Mouse (Mus musculus): ENCODE data around the gene Rita1.

- no peak for TF ChIP-seq CTCF (IDR thresholded peaks at IDR 0.05; ENCODE audit: low read depth, low read length)
- no peak for TF ChIP-seq POLR2A (IDR thresholded peaks at IDR 0.05; ENCODE audit: insufficient read depth, low read length)
Observed at GRCm38 (mm10) chr5:120647361-120647760, 35.0 kb upstream of the Rita1 start.
